Mouse (Mus musculus) cerebellum, adult 2 months (tissue): Measurements from ENCODE around the gene Smox. TPM values are rescaled to one million over a fixed set of nuclear protein-coding genes. Genes with fewer than 3 reads are reported as not detected.

Source experiments
- DNase-seq, 2 experiments: peaks; one replicate each; pipeline ENCODE4 v3.0.0; 2021
- H3K27ac ChIP-seq: fragments of 200-500 bp; 2 replicates; pipeline ENCODE4 v1.5.1; 2012; ENCODE audit warnings: low read length, control low read depth, inconsistent platforms; ENCODE audit not compliant: insufficient read depth
- H3K27me3 ChIP-seq: fragments of 200-500 bp; 2 replicates; pipeline ENCODE4 v1.6.1; 2012; ENCODE audit warnings: inconsistent platforms, mild to moderate bottlenecking, low read length, moderate library complexity; ENCODE audit not compliant: control insufficient read depth, insufficient read depth
- H3K4me1 ChIP-seq: fragments of 200-500 bp; 2 replicates; pipeline ENCODE4 v1.6.1; 2011; ENCODE audit warnings: low read length; ENCODE audit not compliant: control insufficient read depth, insufficient read depth
- H3K4me3 ChIP-seq: fragments of 200-500 bp; replicated peaks from 2 replicates; pipeline ENCODE3; 2011; ENCODE audit warnings: mild to moderate bottlenecking, low read depth, low read length, control low read depth; ENCODE audit not compliant: insufficient read depth
- CTCF ChIP-seq: fragments of 200-500 bp; IDR thresholded peaks from 2 replicates; pipeline ENCODE4 v1.5.1; 2011; ENCODE audit warnings: low read depth, mild to moderate bottlenecking, control low read depth, low read length, moderate library complexity, borderline replicate concordance; ENCODE audit not compliant: insufficient read depth
- POLR2A ChIP-seq: fragments of 200-500 bp; IDR thresholded peaks from 2 replicates; pipeline ENCODE4 v1.6.1; 2011; ENCODE audit warnings: low read length, control low read depth, borderline replicate concordance; ENCODE audit not compliant: insufficient read depth
- WGBS: fragments of 180-500 bp; shearing (Covaris S2); methylation state at CpG from one replicate; pipeline ENCODE4 v1.1.7; 2018; 5-methylcytosine and 5-hydroxymethylcytosine counted together
- polyA plus RNA-seq: library from polyadenylated mRNA; depleted of rRNA; stranded (reverse); fragments of >200 nt; gene quantifications from 2 replicates; pipeline ENCODE4 v1.2.3, GENCODE M21; 2012

The Smox gene
- polyA plus RNA-seq, 1 experiment, result 93.4 TPM

- H3K27me3 ChIP-seq, result no peaks in the 10 kb centered on the region
- WGBS, result 13% methylated on average over 4 of the region's 4 CpGs
- peak; percentile 61 to 77 for DNase-seq
- no peak overlapping the region for H3K4me3 ChIP-seq
- TF ChIP-seq POLR2A (no peak), CTCF (no peak)
- peaks cover 25% of the 10 kb centered on the region for H3K4me1 ChIP-seq
- peak overlapping the region; percentile 29 for H3K27ac ChIP-seq
Measured at GRCm38 (mm10) chr2:131541686-131542085, 50.4 kb downstream of the Smox start.

- Histone ChIP-seq H3K4me1 (peaks cover 25% of the 10 kb centered on the region), H3K4me3 (no peak overlapping the region), H3K27ac (no peak overlapping the region), H3K27me3 (no peaks in the 10 kb centered on the region)
- TF ChIP-seq POLR2A, result no peak
- TF ChIP-seq CTCF, result 0 out of 2 replicates have a peak, but pooled peaks have one; percentile 4
- 37% methylated on average over 6 of the region's 6 CpGs for WGBS
- no peak for DNase-seq
Measured at GRCm38 (mm10) chr2:131542531-131542930, 51.2 kb downstream of the Smox start.

DNA sequence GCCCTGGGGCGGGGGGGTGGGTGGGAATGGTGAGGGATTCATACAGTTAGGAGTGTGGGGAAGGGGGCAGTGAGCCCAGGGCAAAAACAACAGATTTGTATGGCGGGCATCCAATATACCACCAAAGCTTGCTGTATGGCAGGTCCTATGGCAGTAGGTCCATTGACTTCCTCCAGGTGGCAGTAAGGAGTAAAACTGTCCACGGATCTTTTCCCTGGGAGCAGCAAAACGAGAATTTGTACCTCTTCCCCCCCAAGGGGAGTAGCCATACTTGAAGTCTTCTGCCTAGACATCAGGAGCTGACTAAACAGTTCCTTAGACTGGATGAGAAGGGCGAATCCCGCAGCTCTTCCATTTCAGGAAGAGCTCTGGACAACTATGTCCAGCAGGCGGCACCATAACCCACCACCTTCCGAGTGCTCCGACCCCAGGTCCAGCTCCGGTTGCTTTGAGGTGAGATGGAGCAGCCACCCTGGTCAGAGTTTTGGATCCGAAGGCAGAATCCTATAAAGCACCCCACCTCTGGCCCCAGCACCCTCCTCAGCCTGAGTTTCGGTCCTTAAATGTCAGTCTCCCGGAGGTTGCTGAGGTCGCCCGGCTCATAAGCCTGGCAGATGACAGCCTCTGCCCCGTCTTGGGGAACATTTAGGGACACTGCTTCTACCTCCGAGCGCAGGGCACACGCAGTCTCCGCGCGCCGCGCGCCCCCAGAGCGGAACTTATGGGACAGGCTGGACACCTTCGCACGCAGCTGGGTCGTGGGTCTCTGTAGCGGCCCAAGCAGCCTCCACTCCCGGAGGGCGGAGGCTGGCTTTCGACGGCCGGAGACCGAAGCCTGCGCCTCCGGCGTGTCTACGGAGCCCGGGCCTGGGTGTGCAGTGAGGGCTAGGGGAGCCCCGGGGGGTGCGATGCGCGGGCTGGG, 54.4 kb downstream of the Smox start:
- Histone ChIP-seq H3K4me3 (peak overlapping the region; percentile 17), H3K27ac (no peak overlapping the region), H3K27me3 (no peaks in the 10 kb centered on the region), H3K4me1 (peaks cover 17% of the 10 kb centered on the region)
- peak; percentile 65 for TF ChIP-seq CTCF
- TF ChIP-seq POLR2A, result no peak
- WGBS, result 3% methylated on average over 45 of the region's 45 CpGs
- peak; percentile 43 to 49 for DNase-seq

GRCm38 (mm10) chr2:131546308-131546700, 55.0 kb downstream of the Smox start:
- TF ChIP-seq POLR2A (no peak), CTCF (no peak)
- Histone ChIP-seq H3K27me3 (no peaks in the 10 kb centered on the region), H3K27ac (no peak overlapping the region), H3K4me3 (no peak overlapping the region), H3K4me1 (peaks cover 15% of the 10 kb centered on the region)
- WGBS, result 8% methylated on average over 27 of the region's 27 CpGs
- no peak for DNase-seq

DNA sequence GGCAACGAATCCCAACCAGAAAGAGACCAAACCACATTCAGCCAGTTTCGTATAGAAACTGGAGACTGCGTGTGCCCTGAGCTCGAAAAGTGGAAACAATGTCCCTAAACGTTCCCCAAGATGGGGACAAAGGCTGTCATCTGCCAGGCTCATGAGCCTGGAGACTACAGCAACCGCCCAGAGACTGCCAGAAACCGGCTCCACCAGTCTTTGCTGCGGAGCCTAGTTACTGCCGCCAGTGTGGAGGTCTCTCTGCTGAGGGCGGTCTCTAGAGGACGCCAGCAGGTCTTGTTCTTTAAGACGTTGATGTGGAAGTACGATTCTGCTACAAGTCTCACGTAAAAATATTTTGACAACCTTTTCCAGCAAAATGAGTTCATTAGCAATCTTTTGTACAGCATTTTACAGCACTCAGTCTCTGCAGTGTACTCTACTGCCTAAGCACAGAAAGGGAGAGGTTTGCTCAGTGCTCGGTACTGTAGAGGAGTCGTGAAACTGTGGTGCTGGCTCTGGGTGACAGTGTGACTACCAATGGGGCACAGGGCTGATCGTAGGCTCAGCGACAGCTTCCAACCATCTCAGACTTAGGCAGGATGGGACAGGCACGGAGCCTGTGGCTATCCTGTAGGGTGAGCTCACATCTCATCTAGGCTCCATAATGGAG, 55.6 kb downstream of the Smox start:
- Histone ChIP-seq H3K4me3 (no peak overlapping the region), H3K27me3 (no peaks in the 10 kb centered on the region), H3K4me1 (peaks cover 9% of the 10 kb centered on the region), H3K27ac (no peak overlapping the region)
- WGBS, result 42% methylated on average over 19 of the region's 19 CpGs
- no peak for DNase-seq
- no peak for TF ChIP-seq CTCF
- no peak for TF ChIP-seq POLR2A

GRCm38 (mm10) chr2:131548330-131548729, 57.0 kb downstream of the Smox start:
- WGBS, result 87% methylated on average over 2 of the region's 2 CpGs
- Histone ChIP-seq H3K27ac (no peak overlapping the region), H3K4me3 (no peak overlapping the region), H3K27me3 (no peaks in the 10 kb centered on the region), H3K4me1 (no peaks in the 10 kb centered on the region; the same call in none of the 2 replicates)
- no peak for TF ChIP-seq CTCF
- TF ChIP-seq POLR2A, result no peak
- DNase-seq, result no peak

DNA sequence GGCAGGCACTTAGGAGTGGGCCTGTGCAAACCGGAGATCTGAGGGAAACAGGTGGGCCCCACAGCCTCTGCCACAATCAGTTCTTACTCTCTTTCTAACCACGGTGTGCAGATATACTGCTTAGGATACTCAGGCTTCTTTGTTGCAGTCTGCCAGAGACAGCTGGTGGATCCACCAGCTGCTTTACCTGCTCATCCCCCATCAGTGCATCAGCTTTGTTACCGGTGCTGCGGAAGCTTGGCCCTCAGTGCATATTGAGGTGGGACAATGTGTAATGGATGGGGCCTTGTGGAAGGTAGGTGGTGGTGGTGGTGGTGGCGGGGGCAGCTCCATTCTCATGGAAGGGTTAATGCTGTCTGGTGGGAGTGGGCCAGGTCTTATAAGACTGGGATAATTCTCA, 57.8 kb downstream of the Smox start:
- no peak for DNase-seq
- 94% methylated on average over 5 of the region's 5 CpGs for WGBS
- Histone ChIP-seq H3K4me1 (no peaks in the 10 kb centered on the region; the same call in none of the 2 replicates), H3K27ac (no peak overlapping the region), H3K27me3 (no peaks in the 10 kb centered on the region), H3K4me3 (no peak overlapping the region)
- TF ChIP-seq CTCF (no peak), POLR2A (no peak)

DNA sequence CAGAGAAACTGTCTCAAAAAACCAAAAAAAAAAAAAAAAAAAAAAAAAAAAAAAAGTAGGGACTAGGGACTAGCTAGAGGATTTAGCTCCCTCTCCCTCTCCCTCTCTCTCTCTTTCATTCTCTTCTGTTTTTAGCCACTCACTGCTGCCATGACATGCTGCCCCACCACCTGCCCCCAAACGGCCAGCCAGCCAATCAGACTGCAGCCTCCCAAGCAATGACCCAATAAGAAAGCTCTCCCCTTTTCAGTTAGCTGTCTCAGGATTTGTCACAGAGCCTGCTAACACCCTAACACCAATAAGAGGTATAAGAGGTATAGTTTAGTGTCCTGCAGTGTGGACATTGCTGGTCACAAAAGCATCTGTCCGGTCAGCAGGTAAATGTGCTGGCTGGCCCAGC, 59.2 kb downstream of the Smox start:
- Histone ChIP-seq H3K4me3 (no peak overlapping the region), H3K4me1 (no peaks in the 10 kb centered on the region; the same call in none of the 2 replicates), H3K27ac (no peak overlapping the region), H3K27me3 (no peaks in the 10 kb centered on the region)
- DNase-seq, result no peak
- WGBS, result 49% methylated on average over 2 of the region's 2 CpGs
- TF ChIP-seq CTCF (no peak), POLR2A (no peak)
